Mouse (Mus musculus): ENCODE measurements at regions not wholly inside any gene's neighbourhood (a gene's known extent, or its start where the extent isn't known, plus 50 kb on each side); places are given as distances from the start of the nearest gene placed in this dataset.

GRCm38 (mm10) chr13:110537960-110538463 is 143.2 kb downstream of the Plk2 start:
- ATAC-seq (ENCODE audit: insufficient number of reproducible peaks, low FRiP score, low TSS enrichment): peak; percentile 26; the same call in 1 of the 2 replicates

- no peak for ATAC-seq (ENCODE audit: insufficient number of reproducible peaks, low FRiP score, low TSS enrichment)
Observed at GRCm38 (mm10) chr13:110540543-110541265, 145.9 kb downstream of the Plk2 start.

GRCm38 (mm10) chr13:110541288-110542148 is 146.7 kb downstream of the Plk2 start:
- ATAC-seq (ENCODE audit: insufficient number of reproducible peaks, low FRiP score, low TSS enrichment): no peak

- no peak for ATAC-seq (ENCODE audit: insufficient number of reproducible peaks, low FRiP score, low TSS enrichment)
Observed at GRCm38 (mm10) chr13:110542303-110543065, 147.6 kb downstream of the Plk2 start.

- ATAC-seq (ENCODE audit: insufficient number of reproducible peaks, low FRiP score, low TSS enrichment): no peak
Observed at GRCm38 (mm10) chr13:110545454-110545853, 150.6 kb downstream of the Plk2 start.

GRCm38 (mm10) chr13:110555529-110556319 is 160.9 kb downstream of the Plk2 start:
- ATAC-seq (ENCODE audit: insufficient number of reproducible peaks, low FRiP score, low TSS enrichment): no peak

GRCm38 (mm10) chr13:110556355-110557095 is 161.7 kb downstream of the Plk2 start:
- no peak for ATAC-seq (ENCODE audit: insufficient number of reproducible peaks, low FRiP score, low TSS enrichment)

GRCm38 (mm10) chr13:110557930-110558727 is 163.3 kb downstream of the Plk2 start:
- no peak for ATAC-seq (ENCODE audit: insufficient number of reproducible peaks, low FRiP score, low TSS enrichment)

- no peak for ATAC-seq (ENCODE audit: insufficient number of reproducible peaks, low FRiP score, low TSS enrichment)
Observed at GRCm38 (mm10) chr13:110560566-110560965, 165.7 kb downstream of the Plk2 start.

GRCm38 (mm10) chr13:110562499-110562898 is 167.7 kb downstream of the Plk2 start:
- no peak for ATAC-seq (ENCODE audit: insufficient number of reproducible peaks, low FRiP score, low TSS enrichment)

GRCm38 (mm10) chr13:110562902-110563301 is 168.1 kb downstream of the Plk2 start:
- no peak for ATAC-seq (ENCODE audit: insufficient number of reproducible peaks, low FRiP score, low TSS enrichment)

- ATAC-seq (ENCODE audit: insufficient number of reproducible peaks, low FRiP score, low TSS enrichment): no peak
Observed at GRCm38 (mm10) chr13:110563967-110564366, 169.1 kb downstream of the Plk2 start.

GRCm38 (mm10) chr13:110568482-110569179 is 173.8 kb downstream of the Plk2 start:
- ATAC-seq (ENCODE audit: insufficient number of reproducible peaks, low FRiP score, low TSS enrichment): no peak

GRCm38 (mm10) chr13:110569180-110569512 is 174.3 kb downstream of the Plk2 start:
- no peak for ATAC-seq (ENCODE audit: insufficient number of reproducible peaks, low FRiP score, low TSS enrichment)

GRCm38 (mm10) chr13:110570386-110570785 is 175.5 kb downstream of the Plk2 start:
- ATAC-seq (ENCODE audit: insufficient number of reproducible peaks, low FRiP score, low TSS enrichment): no peak

GRCm38 (mm10) chr13:110573360-110574065 is 178.7 kb downstream of the Plk2 start:
- ATAC-seq (ENCODE audit: insufficient number of reproducible peaks, low FRiP score, low TSS enrichment): no peak

GRCm38 (mm10) chr13:110574764-110575471 is 180.1 kb downstream of the Plk2 start:
- ATAC-seq (ENCODE audit: insufficient number of reproducible peaks, low FRiP score, low TSS enrichment): no peak
